Mouse (Mus musculus): ENCODE measurements at regions not wholly inside any gene's neighbourhood (a gene's known extent, or its start where the extent isn't known, plus 50 kb on each side); places are given as distances from the start of the nearest gene placed in this dataset.

GRCm38 (mm10) chr15:27109130-27109529, 213.8 kb upstream of the Fbxl7 start:
- no peak for TF ChIP-seq CTCF (IDR thresholded peaks at IDR 0.05; ENCODE audit: borderline replicate concordance, extremely low read depth, insufficient read depth, insufficient read length)
- no peak for TF ChIP-seq POLR2A (IDR thresholded peaks at IDR 0.05; ENCODE audit: borderline replicate concordance, extremely low read depth, insufficient read depth, insufficient read length, poor library complexity, severe bottlenecking)
